8 mouse cellular contexts compared by ENCODE assay signal in genomic region chr16:4763276-4763675, GRCm38 (mm10). TPM values are rescaled to one million over a fixed set of nuclear protein-coding genes. Genes with fewer than 3 reads are reported as not detected.
A peak's percentile ranks its signal among the peaks of the same experiment; 100 is the strongest.
DNase-seq lines count a peak whose midpoint lies in the region; ATAC-seq and TF ChIP-seq lines count a peak whose summit lies in the region.

No protein-coding gene starts in this region.

- H3K4me2 ChIP-seq in lung, postnatal 0 days (replicated peaks; ENCODE audit: low read depth, low read length) = no peak overlapping the region

- TF ChIP-seq CTCF in left cerebral cortex, adult 2 months (IDR thresholded peaks at IDR 0.05) = peak; percentile 72
- TF ChIP-seq CTCF in lung, postnatal 0 days (IDR thresholded peaks at IDR 0.05) = peak; percentile 83

- no peak overlapping the region for H3K4me3 ChIP-seq in left cerebral cortex, adult 2 months
- no peak overlapping the region for H3K4me3 ChIP-seq in lung, postnatal 0 days (ENCODE audit: low read depth, low read length)

- ATAC-seq in lung, postnatal 0 days = peak; percentile 71
- no peak for ATAC-seq in erythroblast, adult 5-6 weeks (replicated peaks; ENCODE audit: low FRiP score, poor library complexity, severe bottlenecking)

- intact Hi-C loops in left cerebral cortex, adult 2 months (cut with DNase I) = loop anchor here (10.0 kb wide), 1 partner anchor 102 kb away; no protein-coding TSS in a partner anchor
- intact Hi-C loops in left cerebral cortex, postnatal 36 days (cut with DNase I) = loop anchor here (10.0 kb wide), 1 partner anchor 102 kb away; no protein-coding TSS in a partner anchor

- H3K9me3 ChIP-seq in lung, postnatal 0 days (ENCODE audit: low read length) = no peaks in the 10 kb centered on the region

- no peaks in the 10 kb centered on the region for H3K27me3 ChIP-seq in lung, postnatal 0 days (replicated peaks; ENCODE audit: insufficient read depth, low read length)

- no peak for TF ChIP-seq EP300 in lung, postnatal 0 days (IDR thresholded peaks at IDR 0.05)

- no peaks in the 10 kb centered on the region for H3K4me1 ChIP-seq in lung, postnatal 0 days (ENCODE audit: insufficient read depth, low read depth, low read length)

- peak; percentile 39 to 85 for DNase-seq in adrenal gland, adult (ENCODE audit: inconsistent age in 2 of 2, low spot score in 1 of 2)
- no peak for DNase-seq in adrenal gland, postnatal 4 days (ENCODE audit: low spot score in 2 of 2)
- no peak for DNase-seq in left cerebral cortex, adult 2 months (ENCODE audit: extremely low spot score in 1 of 2, low spot score in 2 of 2)
- no peak for DNase-seq in left cerebral cortex, postnatal 36 days (ENCODE audit: low spot score in 2 of 2)
- DNase-seq in adrenal gland, postnatal 36 days = peak; percentile 25 to 36
- peak; percentile 36 for DNase-seq in heart, postnatal 4 days
- DNase-seq in lung, postnatal 0 days (ENCODE audit: low spot score) = peak; percentile 83

- H3K36me3 ChIP-seq in lung, postnatal 0 days (ENCODE audit: insufficient read depth, low read length) = peaks cover 25% of the 10 kb centered on the region

- H3K27ac ChIP-seq in left cerebral cortex, adult 2 months = no peak overlapping the region
- no peak overlapping the region for H3K27ac ChIP-seq in lung, postnatal 0 days (ENCODE audit: low read length)

- H3K9ac ChIP-seq in lung, postnatal 0 days (replicated peaks; ENCODE audit: low read depth) = no peak overlapping the region

- WGBS in lung, postnatal 0 days = 18% methylated on average over 2 of the region's 2 CpGs

RNA-seq across cellular contexts. Expression of gene Cdip1, which starts 26.8 kb away (rescaled TPM):
- total RNA-seq in adrenal gland, postnatal 4 days (2021) = 100 to 1,000 TPM; 144 to 161 TPM
- 100 to 1,000 TPM; 189 to 204 TPM for total RNA-seq in left cerebral cortex, adult 2 months (2021)
- total RNA-seq in left cerebral cortex, postnatal 36 days (2021) = 100 to 1,000 TPM; 189 to 197 TPM
- total RNA-seq in adrenal gland, postnatal 36 days (2021) = 100 to 1,000 TPM in 1 of 2 experiments, 10 to 100 TPM in 1; 99.9 to 114 TPM
- 100 to 1,000 TPM in 1 of 2 experiments, 10 to 100 TPM in 1; 96.3 to 105 TPM for total RNA-seq in heart, postnatal 4 days (2021)
- 57.5 and 68.2 TPM in 2 replicates for polyA plus RNA-seq in lung, postnatal 0 days (2015; fragmentation: Nextera tagmentation; extraction: Ambion mirVana)
- total RNA-seq in erythroblast, adult 5-6 weeks (2015; ENCODE audit: low replicate concordance) = 2.5 and 4.0 TPM in 2 replicates
- total RNA-seq in erythroblast, adult 5-6 weeks (2017; ENCODE audit: low replicate concordance) = 2.1 and 3.2 TPM in 2 replicates

RNA-seq across cellular contexts. Expression of gene Hmox2, which starts 37.1 kb away (rescaled TPM):
- total RNA-seq in adrenal gland, postnatal 4 days (2021) = 100 to 1,000 TPM in 1 of 2 experiments, 10 to 100 TPM in 1; 90.9 to 103 TPM
- 10 to 100 TPM; 76.1 to 79.1 TPM for total RNA-seq in left cerebral cortex, adult 2 months (2021)
- total RNA-seq in left cerebral cortex, postnatal 36 days (2021) = 10 to 100 TPM; 77.2 to 88.6 TPM
- 100 to 1,000 TPM in 1 of 2 experiments, 10 to 100 TPM in 1; 57.3 to 106 TPM for total RNA-seq in adrenal gland, postnatal 36 days (2021)
- 10 to 100 TPM; 67.4 to 75.9 TPM for total RNA-seq in heart, postnatal 4 days (2021)
- polyA plus RNA-seq in lung, postnatal 0 days (2015; fragmentation: Nextera tagmentation; extraction: Ambion mirVana) = 92.4 and 97.9 TPM in 2 replicates
- 13.3 and 22.6 TPM in 2 replicates for total RNA-seq in erythroblast, adult 5-6 weeks (2015; ENCODE audit: low replicate concordance)
- 15.4 and 18.8 TPM in 2 replicates for total RNA-seq in erythroblast, adult 5-6 weeks (2017; ENCODE audit: low replicate concordance)

RNA-seq across cellular contexts. Expression of gene Nmral1, which starts 44.1 kb away (rescaled TPM):
- total RNA-seq in adrenal gland, postnatal 4 days (2021) = 10 to 100 TPM; 21.1 to 21.6 TPM
- 10 to 100 TPM in 1 of 2 experiments, 1 to 10 TPM in 1; 9.7 to 10.8 TPM for total RNA-seq in left cerebral cortex, adult 2 months (2021)
- 10 to 100 TPM; 10.8 to 11.0 TPM for total RNA-seq in left cerebral cortex, postnatal 36 days (2021)
- total RNA-seq in adrenal gland, postnatal 36 days (2021) = 1 to 10 TPM; 3.9 to 4.0 TPM
- 10 to 100 TPM; 15.2 to 15.5 TPM for total RNA-seq in heart, postnatal 4 days (2021)
- 6.0 and 7.1 TPM in 2 replicates for polyA plus RNA-seq in lung, postnatal 0 days (2015; fragmentation: Nextera tagmentation; extraction: Ambion mirVana)
- total RNA-seq in erythroblast, adult 5-6 weeks (2015; ENCODE audit: low replicate concordance) = 4.6 and 14.4 TPM in 2 replicates
- total RNA-seq in erythroblast, adult 5-6 weeks (2017; ENCODE audit: low replicate concordance) = 10.6 and 16.4 TPM in 2 replicates

Comparison
In these comparisons a context has a peak if more than half of its experiments do, and no peak if none do; other contexts are left out.
1. DNase-seq: peak in adrenal gland, adult (2 of 2), adrenal gland, postnatal 36 days (2 of 2), heart, postnatal 4 days (single experiment) and lung, postnatal 0 days (single experiment); none in adrenal gland, postnatal 4 days (0 of 2), left cerebral cortex, adult 2 months (0 of 2) and left cerebral cortex, postnatal 36 days (0 of 2).
2. RNA of gene Cdip1, which starts 26.8 kb away (total RNA-seq): 189 to 204 TPM in left cerebral cortex, adult 2 months, 189 to 197 TPM in left cerebral cortex, postnatal 36 days, 144 to 161 TPM in adrenal gland, postnatal 4 days, 99.9 to 114 TPM in adrenal gland, postnatal 36 days and 96.3 to 105 TPM in heart, postnatal 4 days; 2.1 to 4.0 TPM in erythroblast, adult 5-6 weeks; every median in the first group is over 10 times any median in the second.